In the genomic region with DNA sequence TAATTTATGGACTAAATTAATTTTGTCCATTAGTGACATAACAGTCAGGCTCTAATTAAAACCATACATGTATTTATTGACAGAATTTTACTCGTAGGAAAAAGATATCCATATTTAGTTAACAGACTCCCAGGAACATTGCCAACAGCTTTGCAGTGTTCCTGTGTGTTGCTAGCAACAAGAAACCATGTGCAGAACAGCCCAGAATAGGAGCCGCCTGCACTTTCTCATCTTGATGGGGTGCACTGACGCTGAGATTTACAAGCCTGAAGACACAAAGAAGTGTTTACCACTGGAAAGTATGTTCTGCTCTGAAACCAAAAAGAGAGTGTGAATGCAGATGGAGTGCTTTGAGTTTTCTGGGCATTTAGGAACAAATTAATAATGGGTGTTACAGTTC, we compare ENCODE assay signal across 9 mouse cellular contexts.
DNase-seq lines count a peak whose midpoint lies in the region; TF ChIP-seq lines count a peak whose summit lies in the region.
"Had no signal": no experiment of that assay in that cellular context is flagged by ENCODE, and none has a peak within 500 bp of the region (broad histone marks: within the 10 kb centered on the region; RNA-seq: fewer than 3 reads in every experiment).

No protein-coding gene starts in this region.

- no peak overlapping the region for H3K27ac ChIP-seq in gastrocnemius, adult 2 months
- H3K27ac ChIP-seq: embryonic facial prominence, embryonic 13.5 days; midbrain, embryonic 12.5 days had no signal

- intact Hi-C loops in left cerebral cortex, postnatal 4 days (cut with DNase I) = no loop called here
- intact Hi-C loops in gastrocnemius, adult 2 months (cut with DNase I) = no loop called here

- TF ChIP-seq CTCF in gastrocnemius, adult 2 months (IDR thresholded peaks at IDR 0.05) = no peak

- no peak overlapping the region for H3K4me3 ChIP-seq in gastrocnemius, adult 2 months
- H3K4me3 ChIP-seq: embryonic facial prominence, embryonic 13.5 days; midbrain, embryonic 12.5 days had no signal

- peak; percentile 35 for DNase-seq in left cerebral cortex, adult 11 months (ENCODE audit: low spot score)
- no peak for DNase-seq in left cerebral cortex, postnatal 4 days
- DNase-seq in heart, adult 9 months (ENCODE audit: low spot score in 2 of 2) = peak; percentile 19 to 29
- peak; percentile 64 for DNase-seq in layer of hippocampus, adult 9-10 months (ENCODE audit: low spot score)
- DNase-seq in right cerebral cortex, postnatal 25 days = peak; percentile 30
- DNase-seq in embryo, embryonic 9.5 days (ENCODE audit: extremely low spot score) = no peak
- DNase-seq in gastrocnemius, adult 2 months = no peak

Comparison
In these comparisons a context has a peak if more than half of its experiments do, and no peak if none do; other contexts are left out.
1. DNase-seq: peak in left cerebral cortex, adult 11 months (single experiment), heart, adult 9 months (2 of 2), layer of hippocampus, adult 9-10 months (single experiment) and right cerebral cortex, postnatal 25 days (single experiment); none in left cerebral cortex, postnatal 4 days (single experiment), embryo, embryonic 9.5 days (single experiment) and gastrocnemius, adult 2 months (single experiment).